Mouse (Mus musculus): ENCODE measurements around the gene Tmem14c. TPM values are rescaled to one million over a fixed set of nuclear protein-coding genes. Genes with fewer than 3 reads are reported as not detected.
"Not testable (repeated sequence)": the region's sequence is repeated elsewhere in the genome, so short reads cannot be mapped to it uniquely, and the experiment has no call there.

The Tmem14c gene
- 100 to 1,000 TPM; 130 to 207 (median 140) TPM for polyA plus RNA-seq (2017; shearing (Covaris generic))

DNA sequence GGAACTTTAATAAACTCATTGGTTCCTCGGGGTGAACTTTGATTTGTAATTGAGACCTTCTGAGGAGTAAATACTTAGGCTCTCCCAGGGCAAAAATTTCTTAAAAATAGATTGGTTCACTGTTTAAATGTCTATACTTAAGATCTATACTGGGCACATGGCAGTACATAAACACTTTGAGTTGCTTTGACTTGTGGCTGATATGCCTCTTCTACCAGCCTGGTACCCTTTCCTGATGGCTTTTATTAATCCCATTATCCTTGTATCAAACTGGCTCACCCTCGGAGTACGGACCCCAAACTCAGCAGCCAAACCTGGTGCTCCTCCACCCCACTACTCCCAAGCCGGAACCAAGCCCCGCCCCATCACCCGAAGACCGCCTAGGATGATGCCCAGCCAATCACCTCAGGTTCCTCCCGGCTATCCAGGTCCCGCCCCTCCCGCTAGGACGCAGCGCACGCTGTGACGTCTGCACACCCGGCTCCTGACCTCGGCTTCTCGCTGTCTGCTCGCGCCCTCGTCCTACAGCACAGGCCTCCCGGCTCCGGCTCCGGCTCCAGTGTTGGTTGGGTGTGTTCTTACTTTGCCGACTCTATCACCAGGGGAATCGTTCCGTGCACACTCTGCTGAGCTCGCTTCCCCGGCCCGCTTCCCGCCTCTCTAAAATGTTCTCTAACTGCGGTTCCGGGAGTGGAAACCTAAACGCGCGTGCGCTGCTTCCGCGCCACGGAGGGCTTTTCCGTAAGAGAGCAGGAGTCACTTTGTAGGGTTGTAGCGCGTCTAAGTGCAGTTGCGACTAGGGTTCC is at the start of gene Tmem14c:
TSS of gene Tmem14c (plus strand) at position 464 of the 806 bp plus-strand sequence.
- peak; percentile 99 for ATAC-seq

GRCm38 (mm10) chr13:40967609-40968008 is 48.5 kb upstream of the Tmem14c start:
- ATAC-seq = no peak

DNA sequence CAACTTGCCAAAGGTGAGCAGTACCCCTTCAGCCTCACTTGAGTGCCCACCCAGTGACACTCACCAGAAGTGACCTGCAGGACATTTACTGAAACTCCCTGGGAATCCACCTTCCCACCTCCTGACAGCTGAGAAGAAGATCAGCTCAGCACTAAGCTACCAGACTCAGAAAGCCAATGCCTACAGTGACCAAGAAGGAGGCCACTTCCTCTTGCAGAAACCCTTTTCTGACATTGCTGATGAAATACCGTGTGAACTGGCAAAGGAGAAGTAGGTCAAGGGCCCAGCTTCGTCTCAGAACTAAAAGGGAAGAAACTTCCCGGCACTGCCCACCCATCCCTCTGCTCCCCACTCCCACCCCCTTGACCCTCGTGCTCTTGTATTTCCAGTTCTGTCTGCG is 47.5 kb upstream of the Tmem14c start:
- no peak for ATAC-seq

- no peak for ATAC-seq
Measured at GRCm38 (mm10) chr13:40969761-40970390, 46.2 kb upstream of the Tmem14c start.

- ATAC-seq = no peak
Measured at GRCm38 (mm10) chr13:40971261-40971660, 44.8 kb upstream of the Tmem14c start.

GRCm38 (mm10) chr13:40971831-40972230 is 44.3 kb upstream of the Tmem14c start:
- ATAC-seq = no peak

- no peak for ATAC-seq
Measured at GRCm38 (mm10) chr13:40972976-40973375, 43.1 kb upstream of the Tmem14c start.

- ATAC-seq = no peak
Measured at GRCm38 (mm10) chr13:40977609-40978008, 38.5 kb upstream of the Tmem14c start.

GRCm38 (mm10) chr13:40978652-40979051 is 37.4 kb upstream of the Tmem14c start:
- ATAC-seq = no peak

DNA sequence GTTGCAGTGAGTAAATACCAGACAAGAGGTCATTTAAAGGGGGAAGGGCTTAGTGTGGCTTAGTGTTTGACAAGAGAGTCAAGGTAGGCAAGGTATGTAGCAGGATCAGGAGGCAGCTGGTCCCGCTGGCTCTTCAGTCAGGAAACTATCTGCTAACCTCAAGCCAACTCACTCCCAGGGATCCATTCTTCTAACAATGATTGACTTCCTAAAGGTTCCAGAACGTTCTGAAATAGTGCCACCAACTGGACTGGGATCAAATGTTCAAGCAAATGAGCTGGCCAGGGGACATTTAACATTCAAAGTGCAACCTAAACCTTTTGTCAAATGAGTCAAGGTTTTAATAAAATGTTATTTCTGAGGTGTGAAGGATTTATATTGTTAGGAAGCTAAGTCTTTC is 36.8 kb upstream of the Tmem14c start:
- no peak for ATAC-seq

DNA sequence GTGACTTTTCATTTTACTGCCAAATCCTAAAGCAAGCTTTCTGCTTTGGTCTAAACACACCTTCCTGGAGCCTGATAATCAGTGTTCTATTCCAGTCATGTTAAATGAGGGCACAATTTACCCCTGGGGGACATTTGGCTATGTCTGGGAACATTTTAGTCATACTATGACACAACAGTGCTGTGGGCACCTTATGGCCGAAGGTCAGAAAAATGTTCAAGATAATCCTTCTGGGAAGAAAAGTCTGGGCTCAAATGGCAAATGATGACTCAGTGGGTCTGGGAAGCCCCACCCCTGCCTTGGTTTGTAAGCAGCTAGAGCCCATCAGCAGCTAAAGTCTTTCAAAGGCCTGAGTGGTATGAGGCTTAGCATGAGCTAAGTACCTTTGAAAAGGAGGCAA is 33.3 kb upstream of the Tmem14c start:
- ATAC-seq = no peak

- ATAC-seq = no peak
Measured at GRCm38 (mm10) chr13:40986081-40986480, 30.0 kb upstream of the Tmem14c start.

DNA sequence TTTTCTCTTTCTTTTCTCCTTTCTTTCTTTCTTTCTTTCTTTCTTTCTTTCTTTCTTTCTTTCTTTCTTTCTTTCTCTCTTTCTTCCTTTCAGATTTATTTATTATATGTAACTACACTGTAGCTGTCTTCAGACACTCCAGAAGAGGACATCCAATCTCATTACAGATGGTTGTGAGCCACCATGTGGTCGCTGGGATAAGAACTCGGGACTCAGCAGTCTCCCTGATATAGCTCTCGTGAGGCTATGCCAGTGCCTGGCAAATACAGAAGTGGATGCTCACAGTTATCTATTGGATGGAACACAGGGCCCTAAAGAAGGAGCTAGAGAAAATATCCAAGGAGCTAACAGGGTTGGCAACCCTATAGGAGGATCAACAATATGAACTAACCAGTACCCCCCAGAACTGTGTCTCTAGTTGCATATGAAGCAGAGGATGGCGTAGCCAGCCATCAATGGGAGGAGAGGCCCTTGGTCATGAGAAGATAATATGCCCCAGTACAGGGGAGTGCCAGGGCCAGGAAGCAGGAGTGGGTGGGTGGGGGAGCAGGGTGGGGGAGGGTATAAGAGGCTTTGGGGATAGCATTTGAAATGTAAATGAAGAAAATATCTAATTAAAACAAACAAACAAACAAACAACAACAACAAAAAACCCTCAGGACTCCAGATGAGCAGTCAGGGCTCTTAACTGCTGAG is 28.3 kb upstream of the Tmem14c start:
- not testable (repeated sequence) for ATAC-seq

DNA sequence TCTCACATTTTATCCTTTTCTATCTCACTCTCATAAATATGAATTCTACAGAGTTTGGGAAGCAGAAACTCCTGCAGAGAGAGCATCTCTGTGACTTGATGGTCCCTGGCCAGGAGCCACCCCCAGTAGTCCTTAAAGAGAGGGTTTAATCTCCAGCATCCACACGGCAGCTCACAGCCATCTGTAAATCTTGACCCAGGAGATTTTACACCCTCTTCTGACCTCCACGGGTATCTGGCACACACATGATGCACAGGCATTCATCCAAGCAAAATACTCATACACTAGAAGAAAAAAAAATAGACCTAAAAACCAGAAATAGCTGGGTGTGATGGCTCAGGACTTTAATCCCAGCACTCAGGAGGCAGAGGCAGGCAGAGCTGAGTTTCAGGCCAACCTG is 27.7 kb upstream of the Tmem14c start:
- no peak for ATAC-seq

GRCm38 (mm10) chr13:40994487-40995263 is 21.4 kb upstream of the Tmem14c start:
- ATAC-seq = no peak

DNA sequence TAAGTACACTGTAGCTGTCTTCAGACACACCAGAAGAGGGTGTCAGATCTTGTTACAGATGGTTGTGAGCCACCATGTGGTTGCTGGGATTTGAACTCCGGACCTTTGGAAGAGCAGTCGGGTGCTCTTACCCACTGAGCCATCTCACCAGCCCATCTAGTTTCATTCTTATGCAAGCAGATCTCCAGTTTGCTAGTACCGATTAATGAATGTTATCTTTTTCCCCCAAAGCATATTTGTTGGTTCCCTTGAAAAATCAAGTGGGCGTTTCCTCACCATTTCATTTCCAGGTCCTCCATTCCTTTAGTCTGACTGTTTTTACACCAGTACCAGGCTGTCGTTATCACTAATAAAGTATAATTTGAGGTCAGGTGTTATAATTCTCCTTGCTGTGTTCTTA is 17.6 kb upstream of the Tmem14c start:
- not testable (repeated sequence) for ATAC-seq

DNA sequence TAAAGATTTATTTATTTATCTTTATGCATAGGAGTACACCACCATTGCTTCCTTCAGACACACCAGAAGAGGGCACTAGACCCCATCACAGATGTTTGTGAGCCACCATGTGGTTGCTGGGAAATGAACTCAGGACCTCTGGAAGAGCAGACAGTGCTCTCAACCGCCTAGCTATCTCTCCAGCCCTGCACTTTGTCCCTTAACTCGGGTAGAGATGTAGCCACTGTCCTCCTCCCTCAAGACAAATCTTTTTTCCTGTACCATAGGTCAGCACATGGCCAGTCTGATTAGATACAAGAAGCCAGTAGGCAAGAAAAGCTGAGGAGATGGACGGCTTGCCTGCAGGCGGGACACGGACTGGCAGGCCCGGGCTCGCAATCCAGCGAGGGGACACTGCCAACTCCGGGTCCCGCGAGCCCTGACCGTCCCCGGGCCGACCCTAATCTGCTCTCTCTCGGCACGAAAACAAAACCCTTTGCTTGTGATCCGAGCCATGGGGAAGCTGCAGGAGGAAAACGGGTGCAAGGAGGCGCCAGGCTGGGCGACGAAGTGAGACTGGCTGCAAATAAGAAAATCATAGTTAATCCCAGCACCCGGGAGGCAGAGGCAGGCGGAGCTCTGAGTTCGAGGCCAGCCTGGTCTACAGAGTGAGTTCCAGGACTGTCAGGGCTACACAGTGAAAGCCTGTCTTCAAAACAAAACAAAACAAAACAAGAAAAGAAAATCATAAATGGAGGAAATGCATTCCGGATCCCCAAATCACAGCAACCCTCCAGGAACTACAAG is 15.8 kb upstream of the Tmem14c start:
- no peak for ATAC-seq

DNA sequence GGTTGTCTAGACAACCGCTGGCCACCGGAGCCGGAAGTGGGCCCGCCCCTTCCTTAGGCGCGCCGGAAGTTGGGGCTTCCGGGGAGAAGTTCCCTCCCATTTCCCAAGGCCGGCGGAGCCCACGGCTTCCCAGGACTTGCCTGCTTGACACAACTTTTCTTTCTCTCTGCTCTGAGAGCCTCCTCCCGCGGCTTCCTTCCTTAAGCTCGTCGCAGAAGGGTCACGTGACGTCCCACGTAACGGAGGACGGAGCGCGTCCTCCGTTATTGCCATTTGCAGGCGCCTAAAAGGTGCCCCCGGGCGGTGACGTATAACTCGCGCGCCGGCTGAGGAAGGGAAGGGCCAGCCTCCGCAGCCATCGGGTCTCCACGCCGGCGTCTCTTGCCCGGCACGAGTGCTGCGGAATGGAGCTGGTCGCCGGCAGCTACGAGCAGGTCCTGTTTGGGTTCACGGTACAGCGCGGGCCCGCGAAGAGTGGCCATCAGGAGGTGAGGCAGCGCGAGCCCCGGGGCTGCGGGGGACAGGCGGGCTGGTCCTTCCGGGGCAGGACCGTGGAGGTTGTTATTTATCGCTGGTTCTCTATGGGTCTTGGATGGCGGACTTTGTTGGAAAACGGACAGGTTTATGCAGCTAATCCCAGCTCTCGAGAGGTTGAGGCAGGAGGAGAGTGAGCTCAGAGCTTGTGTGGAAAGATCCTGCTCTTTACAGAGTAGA is 15.0 kb upstream of the Tmem14c start, which contains the start of gene Pak1ip1:
TSS of gene Pak1ip1 (plus strand) at position 98 of the 714 bp plus-strand sequence.
- ATAC-seq = peak; percentile 93

DNA sequence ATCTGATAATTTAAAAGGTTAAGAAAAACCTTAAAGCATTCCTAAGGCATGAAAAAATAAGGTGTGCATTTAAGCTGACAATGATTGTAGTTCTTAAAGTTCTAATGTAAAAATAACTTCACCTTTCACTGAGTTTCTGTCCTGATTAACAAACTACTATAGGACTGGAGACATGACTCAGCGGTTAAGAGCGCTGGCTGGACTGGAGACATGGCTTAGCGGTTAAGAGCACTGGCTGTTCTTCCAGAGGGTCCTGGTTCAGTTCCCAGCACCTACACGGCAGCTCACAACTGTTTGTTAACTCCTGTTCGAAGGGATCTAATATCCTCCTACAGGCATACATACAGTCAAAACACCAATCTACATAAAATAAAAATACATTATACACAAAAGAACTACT is 14.1 kb upstream of the Tmem14c start:
- no peak for ATAC-seq

GRCm38 (mm10) chr13:41006244-41006643 is 9.8 kb upstream of the Tmem14c start:
- ATAC-seq = no peak

DNA sequence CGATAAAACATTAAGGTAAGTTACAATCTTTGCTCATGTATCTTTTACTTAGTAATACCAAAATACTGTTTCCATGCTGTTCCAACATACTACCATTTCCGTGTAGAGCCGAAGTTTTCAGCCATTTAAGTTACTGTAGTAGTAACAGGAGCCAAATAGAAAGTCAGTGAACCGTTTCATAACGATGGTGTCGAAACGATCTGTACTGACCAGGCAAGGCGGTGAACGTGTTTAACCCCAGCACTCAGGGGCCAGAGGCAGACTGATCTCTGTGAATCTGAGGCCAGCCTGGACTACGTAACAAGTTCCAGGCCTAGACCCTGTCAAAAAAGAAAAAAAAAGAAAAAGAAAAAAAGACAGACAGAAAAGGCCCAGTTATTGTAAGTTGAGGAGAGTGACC is 7.8 kb upstream of the Tmem14c start:
- ATAC-seq = no peak
